Mouse (Mus musculus) kidney, postnatal 14 days (tissue): ENCODE results near the gene Psmc3.
A peak's percentile ranks its signal among the peaks of the same experiment; 100 is the strongest.

ENCODE experiments used
- DNase-seq: peaks from one replicate; pipeline ENCODE4 v3.0.0; 2022; ENCODE audit warnings: mixed read lengths

The Psmc3 gene

DNA sequence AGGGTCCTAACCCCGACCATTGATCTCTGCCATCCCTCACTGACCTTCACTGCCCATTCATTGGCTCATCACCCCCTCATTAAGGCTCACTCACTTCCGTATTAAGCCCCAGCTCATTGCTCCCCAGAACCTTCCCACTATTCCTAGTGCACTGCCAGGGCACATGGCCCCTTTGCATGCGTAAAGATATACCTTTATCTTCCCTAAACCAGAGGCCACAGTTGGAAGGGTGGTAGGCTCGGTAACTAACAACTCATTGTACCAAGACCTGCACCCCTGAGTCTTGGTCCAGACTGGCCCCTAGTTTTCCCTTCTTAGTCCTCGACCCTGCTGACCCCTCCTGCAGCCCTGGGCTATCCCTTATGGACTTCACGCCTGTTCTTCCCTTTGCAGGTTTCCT, 60.0 kb downstream of the Psmc3 start:
- no peak for DNase-seq

DNA sequence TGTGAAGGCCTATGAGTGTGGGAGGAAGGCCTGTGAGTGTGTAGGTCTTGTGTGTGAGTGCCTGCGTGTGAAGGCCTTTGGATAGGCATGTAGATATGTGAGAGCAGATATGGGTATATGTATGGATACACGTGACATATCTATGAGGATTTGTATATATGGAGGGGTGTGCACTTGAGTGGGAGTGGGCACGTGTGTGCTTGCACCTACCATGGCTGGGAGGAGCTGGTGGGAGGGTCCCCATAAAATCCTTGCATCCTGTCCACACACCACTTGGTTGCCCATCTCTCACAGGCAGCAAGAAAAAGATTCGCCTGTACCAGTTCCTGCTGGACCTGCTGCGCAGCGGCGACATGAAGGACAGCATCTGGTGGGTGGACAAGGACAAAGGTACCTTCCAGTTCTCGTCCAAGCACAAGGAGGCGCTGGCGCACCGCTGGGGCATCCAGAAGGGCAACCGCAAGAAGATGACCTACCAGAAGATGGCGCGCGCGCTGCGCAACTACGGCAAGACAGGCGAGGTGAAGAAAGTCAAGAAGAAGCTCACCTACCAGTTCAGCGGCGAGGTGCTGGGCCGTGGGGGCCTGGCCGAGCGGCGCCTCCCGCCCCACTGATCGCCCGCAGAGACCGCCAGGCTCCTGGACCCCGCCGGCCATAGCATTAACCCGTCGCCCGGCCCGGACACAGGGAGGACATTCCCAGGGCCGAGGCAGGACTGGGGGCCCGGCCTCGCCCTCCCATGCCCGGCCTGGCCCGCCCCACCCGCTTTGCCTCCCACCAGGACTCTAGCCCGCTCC, 61.2 kb downstream of the Psmc3 start:
- DNase-seq: peak; percentile 97

DNA sequence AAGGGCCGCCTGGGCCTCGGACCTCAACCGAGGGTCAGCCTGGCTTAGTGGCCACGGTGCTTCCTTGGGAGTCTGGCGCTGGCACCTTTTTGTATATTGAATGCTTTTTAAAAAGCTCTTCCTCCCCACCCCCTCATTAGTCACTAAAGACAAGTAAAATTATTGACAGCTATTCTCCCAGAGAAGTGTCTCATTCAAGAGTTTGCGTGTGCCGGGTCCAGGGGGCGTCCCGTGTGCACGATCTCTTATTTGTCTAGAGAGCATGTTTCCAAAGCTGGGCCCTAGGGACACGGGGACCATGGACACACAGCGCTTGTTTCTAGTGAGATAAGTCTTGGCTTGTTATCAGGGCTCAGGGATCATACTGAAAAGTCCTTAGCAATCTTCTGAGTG, 61.8 kb downstream of the Psmc3 start:
- no peak for DNase-seq
